Mouse (Mus musculus) kidney, postnatal 4 days (tissue): ENCODE data around the gene Actl6a.

Experiments used
- DNase-seq, 2 experiments: peaks; one replicate each; pipeline ENCODE4 v3.0.0; 2021; ENCODE audit warnings: mixed read lengths in 2 of 2

The Actl6a gene

DNA sequence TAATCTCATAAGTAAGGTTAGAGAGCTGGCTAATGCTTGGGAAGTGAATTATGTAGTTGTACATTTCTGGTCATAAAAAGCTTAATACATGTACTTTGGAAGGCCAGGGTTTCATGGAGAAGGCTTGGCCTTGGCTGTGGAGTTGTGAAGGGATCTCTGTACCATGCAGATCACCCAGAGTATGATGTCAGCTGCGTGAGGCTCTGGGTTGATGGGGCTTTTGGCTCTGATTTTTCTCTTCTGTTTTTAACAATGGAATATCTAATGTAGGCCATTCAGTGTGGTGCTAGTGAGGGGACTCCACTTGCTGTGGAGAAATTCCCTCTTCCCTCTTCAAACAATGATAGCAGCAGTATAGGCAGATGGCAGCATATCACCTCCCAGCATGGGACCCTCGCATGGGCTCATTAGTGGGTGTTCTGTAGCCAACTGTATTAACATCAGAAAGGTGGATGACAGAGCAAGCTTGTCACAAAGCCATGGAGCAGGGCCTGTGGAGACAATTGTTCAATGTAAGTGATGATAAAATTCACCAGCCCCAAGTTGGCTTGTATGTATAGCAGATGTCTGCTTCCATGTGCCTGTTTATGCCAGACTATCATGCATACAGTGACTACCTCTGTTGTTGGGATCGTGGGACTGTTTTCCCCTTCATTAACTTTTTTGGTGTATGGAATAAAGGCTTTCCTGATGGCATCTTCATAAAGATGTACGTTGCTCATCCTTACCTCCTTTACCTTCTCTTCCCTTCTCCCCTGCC lies 43.9 kb downstream of the Actl6a start:
- no peak for DNase-seq

DNA sequence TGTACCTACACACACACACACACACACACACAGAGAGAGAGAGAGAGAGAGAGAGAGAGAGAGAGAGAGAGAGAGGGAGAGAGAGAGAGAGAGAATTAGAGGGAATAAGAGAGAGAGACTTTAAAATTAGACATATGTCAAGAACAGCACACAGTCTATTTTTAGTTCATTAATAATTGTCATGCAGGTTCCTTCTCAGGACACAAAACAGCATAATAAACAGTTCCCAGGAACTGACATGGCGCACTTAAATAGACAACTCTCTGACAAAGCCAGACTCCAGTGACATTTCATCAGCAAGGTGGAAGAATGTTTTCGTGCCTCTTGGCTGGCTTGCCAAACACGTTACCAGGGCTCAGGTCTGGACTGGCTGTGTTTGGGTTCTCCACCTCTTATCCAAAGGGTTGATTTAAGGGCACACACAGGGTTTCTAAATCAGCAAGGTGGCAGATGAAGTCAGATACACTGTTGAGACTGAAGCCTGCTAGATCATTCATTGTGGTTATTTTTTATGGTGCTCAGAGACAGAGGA lies 48.4 kb downstream of the Actl6a start:
- DNase-seq = no peak

DNA sequence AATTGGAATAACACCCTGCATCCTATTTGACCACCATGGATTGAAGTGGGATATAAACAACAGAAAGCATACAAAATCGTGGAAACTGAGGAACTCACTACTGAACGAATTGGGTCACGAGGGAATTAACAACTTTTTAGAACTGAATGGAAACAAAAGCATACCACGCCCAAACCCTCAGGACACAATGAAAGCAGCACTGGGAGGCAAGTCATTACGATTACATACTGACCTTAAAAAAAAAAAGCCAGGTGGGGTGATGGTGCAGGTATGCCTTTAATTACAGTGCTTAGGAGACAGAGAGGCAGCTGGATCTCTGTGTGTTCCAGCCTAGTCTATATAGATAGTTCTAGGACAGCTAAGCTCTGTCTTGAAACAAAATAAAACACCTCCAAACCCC lies 53.1 kb downstream of the Actl6a start:
- no peak for DNase-seq

DNA sequence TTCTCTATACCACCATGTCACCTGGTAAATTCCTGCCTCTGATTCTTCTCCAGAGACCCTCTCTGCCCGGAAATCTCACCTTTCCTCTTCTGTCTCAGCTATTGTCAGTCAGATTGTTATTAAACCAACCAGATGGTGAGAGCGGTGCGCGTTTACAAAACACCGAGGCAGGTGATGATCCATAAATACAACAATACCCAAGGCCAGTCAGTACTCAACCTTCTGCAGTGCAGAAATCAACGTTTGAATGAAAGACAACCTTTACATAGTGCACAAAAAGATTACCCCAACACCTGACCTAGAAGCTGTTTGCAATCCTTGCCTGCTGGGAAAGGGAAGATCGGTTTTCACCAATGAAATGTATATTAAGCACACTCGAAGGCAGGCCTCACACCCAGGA lies 56.9 kb downstream of the Actl6a start:
- no peak for DNase-seq

DNA sequence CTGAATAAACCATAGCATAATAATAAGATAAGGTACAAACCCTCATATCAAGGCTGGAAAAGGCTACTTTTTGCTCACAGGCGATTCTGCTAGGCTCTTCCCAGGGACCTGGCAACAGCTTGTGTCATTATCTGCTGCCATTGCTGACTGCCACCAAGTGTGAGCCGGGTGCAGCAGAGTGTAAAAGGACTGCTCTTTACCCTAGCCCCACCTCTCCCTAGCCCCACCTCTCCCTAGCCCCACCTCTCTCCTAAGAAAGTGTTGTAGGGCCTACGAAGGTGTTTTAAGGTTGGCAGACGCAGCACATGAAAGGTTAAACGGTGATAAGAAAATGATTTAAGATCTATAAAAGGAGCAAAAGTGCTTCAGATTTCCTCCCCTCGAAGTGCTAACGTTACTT lies 57.8 kb downstream of the Actl6a start:
- peak in 1 of 2 experiments; percentile 9 for DNase-seq

DNA sequence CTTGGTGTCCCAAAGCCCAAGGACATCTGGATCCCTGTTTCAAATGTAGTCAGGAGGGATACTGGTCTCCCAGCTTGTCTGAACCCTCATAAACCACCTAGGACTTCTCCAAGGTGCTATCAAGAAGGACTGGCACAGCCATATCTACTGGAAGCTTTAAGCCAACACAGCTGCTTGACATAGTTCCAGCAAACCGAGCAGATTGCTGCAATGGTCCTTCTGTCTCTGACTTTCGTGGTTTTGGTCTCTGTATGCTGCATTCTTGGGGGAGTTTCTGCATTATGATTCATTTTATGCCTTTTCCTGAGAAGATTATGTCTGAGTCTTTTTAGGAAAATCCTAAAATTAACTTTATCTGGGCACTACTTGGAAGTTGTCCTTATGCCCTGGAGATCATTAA lies 64.7 kb downstream of the Actl6a start:
- no peak for DNase-seq
